Mouse (Mus musculus) yolk sac, embryonic 10.5 days (tissue): ENCODE data around the gene Tspan5.

Experiments used
- DNase-seq: peaks from one replicate; pipeline ENCODE4 v3.0.0-alpha.2; 2017; ENCODE audit warnings: low spot score

The Tspan5 gene

DNA sequence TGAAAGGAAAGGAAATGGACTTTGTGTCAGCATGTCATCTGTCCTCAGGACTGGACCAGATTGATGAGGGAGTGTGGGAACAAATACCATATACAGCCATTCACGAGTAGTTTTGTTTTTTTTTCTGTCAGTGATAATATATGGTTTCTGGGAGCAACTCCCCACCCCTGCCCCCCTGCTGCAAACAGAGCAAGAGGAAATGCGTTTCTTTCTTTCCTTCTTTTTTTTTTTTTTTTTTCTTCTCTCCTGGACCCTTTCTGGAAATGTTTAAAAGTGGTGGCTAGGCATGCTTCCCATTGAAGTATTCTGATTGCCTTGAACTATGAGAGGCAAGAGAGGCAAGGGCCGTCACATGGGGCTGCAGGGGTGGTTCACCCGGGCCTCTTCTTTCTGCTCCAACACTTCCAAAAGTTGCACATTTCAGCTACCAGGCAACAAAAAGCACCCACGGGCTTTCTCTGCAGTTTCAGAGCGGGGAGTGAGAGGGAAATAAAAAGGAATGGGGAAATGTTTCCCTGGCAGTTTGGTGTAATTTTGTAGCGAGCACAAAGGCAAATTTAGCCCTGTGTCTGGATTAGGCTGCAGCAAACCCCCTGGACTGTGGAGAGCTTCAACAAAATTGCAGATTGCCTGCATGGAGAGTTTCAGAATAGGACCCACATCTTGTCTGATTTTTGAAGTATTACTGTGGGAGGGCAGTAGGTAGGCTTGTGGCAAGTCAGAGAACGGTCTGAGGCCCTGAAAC lies 2.2 kb downstream of the Tspan5 start:
- DNase-seq: no peak

DNA sequence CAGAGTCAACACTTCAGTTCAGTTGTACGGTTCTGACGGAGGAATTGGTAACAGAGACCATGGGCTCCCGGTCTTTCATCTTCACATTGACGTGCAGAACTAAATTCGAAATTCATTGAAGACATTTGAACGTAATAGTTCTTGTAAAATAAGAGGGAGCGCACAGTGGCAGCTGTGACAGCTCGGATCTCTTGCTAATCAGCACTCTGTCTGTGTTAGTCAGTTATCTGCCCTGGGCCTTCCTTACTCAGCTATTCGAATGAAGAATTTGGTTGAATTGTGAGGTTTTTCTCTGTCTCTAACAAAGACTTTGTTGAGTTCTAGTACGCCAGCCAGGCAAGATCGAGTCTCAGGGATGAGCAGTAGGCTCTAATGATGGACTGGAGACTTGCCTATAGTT lies 3.1 kb downstream of the Tspan5 start:
- no peak for DNase-seq

DNA sequence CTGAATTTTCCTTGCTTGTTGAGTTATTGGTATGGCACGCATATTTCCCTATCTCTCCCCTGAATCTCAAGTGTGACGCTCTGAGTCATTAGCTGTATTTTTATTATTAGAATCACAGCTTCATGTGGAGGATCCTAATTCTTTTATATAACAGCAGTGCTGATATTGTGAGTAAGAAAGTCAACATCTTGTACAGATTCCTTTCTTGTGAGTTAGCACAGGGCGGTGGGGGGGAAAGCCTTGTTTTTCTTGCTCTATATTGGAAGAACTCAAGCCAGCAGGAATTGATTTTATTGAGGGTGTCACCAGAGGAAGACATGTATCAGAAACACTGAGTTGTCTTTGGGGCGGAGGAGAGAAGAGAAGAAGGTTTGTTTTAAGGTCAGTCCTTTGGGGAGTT lies 3.6 kb downstream of the Tspan5 start:
- DNase-seq: no peak

DNA sequence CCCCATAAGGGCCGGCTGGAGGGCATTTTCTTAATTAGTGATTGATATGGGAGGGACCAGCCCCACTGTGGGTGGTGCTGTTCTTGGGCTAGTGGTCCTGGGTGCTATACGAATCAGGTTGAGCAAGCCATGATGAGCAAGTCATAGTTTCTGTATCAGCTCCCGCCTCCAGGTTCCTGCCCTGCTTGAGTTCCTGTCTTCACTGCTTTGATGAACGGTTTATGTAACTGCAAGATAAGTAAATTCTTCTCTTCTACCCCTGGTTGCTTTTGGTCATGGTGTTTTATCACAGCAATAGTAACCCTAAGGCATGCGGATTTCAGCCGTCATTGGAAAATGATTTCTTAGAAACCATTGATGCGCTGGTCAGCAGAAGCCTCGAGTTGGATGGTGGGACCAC lies 4.6 kb downstream of the Tspan5 start:
- no peak for DNase-seq

DNA sequence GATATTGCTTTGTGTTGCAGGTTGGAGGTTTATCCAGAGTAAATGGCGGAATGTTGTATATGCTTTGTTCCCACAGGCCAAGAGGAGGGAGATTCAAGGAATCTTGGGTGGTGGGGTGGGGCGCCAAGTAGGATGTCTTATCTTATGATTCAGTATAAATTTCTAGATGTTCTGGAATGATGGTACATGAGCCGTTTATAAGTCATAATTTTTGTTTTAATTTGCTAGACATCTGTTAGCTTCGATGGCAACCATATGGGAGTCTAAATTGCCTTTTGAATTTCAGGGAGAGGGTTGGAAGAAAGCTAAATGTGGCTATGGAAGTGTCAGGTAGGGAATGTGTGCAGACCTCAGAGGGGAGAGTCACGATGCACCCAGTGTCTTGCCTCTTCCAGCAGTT lies 5.0 kb downstream of the Tspan5 start:
- no peak for DNase-seq

DNA sequence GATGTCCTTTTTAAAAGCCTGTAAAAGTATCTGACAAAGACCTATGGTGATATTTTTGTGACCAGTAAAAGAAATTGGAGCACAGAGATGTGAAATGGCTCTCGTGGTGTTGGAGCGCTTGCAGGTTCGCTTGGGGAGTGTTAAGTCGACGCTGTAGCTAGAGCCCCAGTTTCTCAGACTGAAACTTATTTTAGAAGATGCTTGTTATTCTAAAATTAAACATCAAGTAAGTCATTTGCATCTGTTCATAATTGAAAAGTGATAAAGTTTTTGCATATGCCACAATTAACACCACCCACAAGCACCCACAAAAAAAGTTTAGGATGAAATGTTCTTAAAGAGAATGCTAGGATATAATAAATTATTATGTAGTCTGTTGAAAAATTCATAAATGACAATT lies 6.0 kb downstream of the Tspan5 start:
- no peak for DNase-seq

DNA sequence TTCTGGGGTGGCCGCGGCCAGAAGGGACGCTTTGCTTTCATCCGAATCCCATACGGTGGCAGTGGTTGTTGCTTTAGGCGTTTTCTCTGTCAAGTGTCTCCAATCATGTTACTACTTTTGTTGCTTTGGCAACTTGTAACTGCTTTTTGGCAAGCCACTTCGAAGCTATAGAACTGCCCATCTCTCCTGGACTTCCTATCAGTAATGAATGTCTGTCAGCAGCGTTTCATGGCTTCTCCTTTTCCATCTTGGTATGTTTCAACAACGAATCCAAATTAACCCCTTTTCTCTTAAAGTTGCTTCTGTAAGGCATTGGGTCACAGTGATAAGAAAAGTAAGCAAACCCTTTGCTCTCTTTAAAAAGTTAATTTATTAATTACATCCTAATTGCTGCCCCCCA lies 7.7 kb downstream of the Tspan5 start:
- DNase-seq: no peak

DNA sequence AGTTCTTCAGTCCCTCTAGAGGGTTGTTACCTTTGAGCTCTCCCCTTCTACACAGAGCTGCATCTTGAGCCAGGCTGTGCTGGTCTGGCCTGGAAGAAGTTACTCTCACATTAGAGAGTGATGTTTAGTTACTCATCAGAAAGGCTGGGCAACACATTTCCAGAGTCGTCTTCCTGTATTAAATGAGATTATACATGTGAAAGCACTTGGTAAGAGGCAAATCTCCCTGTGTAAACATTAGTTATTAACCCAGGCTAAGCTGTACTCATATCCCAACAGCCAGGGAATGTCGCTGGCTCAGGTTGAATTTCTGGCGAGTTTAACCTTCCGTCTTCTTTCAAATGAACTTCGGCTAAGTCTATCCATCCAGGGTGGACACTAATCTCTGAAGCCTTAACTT lies 9.3 kb downstream of the Tspan5 start:
- no peak for DNase-seq

DNA sequence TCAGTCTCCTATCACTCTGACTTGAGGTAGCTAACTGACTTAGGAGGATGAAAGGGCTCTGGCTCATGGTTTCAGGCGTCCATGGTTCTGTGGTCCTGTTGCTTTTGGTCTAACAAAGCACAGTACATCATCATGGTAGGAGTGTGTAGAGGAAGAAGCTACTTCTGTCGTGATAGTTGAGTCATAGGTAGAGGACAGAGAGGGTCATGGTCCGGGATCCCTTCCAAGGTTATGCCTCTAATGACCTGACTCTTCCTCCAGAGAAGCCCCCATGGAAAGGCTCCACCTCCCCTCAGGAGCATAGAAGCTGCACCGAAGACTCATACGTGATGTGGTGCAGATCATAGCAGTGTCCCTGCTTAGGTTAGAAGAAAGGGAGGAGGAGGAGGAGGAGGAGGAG lies 10.1 kb downstream of the Tspan5 start:
- DNase-seq: no peak

DNA sequence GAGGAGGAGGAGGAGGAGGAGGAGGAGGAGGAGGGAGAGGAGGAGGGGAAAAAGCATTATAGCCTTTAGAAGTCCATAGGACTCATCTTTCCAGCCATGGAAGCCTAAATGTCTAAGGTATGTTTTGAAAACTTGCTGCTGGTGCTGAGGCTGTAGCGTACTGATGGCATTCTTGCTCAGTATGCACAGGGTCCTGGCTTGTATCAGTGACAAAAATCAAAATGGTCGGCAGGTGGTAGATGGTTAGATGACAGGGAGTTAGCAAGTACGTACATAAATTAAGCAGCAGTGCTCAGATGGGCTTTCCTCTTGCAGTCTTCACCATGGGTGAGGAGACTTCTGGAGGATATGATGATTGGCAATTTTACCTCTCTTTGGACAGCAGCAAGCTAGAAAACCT lies 10.8 kb downstream of the Tspan5 start:
- no peak for DNase-seq

DNA sequence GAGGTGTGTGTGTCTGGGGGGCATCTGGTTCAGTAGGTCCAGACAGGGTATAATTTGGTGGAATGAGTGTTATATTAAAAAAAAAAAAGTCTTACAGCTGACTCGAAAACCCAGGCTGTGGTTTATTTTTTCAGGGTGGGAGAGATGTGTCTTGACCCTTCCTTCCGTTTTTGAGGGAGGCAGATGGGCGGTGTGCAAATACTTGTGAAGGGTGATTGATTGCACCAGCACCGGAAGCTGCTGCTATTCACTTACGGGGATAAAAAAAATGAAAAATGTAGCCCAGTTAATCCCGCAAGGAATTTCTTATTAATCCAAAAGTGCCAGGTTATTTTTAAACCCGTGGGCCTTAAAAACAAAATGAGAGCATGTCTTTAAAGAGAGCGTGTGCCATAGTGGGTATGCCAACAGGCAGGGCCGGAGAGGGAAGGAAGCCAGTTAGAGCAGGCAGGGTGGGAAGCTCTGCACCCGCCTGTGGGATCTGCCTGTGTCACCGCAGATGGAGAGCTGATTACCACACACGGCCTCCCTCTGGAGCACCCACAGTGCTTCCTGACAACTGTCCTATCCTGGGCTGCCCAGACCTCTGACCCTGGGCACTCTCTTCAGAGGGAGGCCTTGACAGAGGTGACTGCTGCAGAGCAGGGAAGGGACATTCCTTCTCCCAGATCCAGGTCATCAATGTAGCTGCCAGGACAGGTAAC lies 11.3 kb downstream of the Tspan5 start:
- peak; percentile 19 for DNase-seq

DNA sequence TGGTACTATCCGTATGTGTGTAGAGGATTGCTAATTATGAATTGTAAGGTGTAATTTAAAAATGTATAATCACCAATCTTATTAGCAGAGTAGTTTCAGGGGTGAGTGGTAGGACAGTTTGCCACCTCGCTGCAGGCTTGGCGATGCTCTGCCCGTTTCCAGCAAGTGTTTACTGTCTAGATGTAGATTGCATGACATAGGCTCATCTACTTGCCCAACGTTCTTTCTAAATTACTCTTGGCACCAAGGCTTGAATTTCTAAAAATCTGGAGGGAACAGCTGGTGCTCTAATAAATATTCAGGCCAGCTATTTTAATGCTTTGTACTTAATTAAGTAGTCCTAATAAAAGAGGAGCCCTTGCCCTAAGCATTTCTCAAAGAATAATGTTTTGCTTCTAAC lies 12.3 kb downstream of the Tspan5 start:
- no peak for DNase-seq

DNA sequence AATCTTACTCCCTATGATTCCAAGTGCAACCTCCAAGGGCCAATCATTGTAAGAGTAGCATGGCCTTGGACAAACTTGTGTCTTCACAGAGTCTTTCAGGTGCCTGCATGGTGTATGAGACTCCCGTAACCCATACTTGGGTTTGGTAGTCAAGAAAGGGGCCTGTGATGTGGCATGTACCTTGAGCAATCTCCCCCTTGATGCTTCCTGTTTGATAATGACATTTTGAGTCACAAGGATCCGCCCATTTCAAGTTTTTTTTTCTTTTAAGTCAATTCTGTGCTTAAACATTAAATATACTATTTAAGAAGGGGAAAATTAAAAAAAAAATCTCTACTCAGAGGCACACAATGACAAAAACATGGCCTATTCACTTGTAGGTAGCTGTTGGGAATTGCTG lies 15.3 kb downstream of the Tspan5 start:
- no peak for DNase-seq

DNA sequence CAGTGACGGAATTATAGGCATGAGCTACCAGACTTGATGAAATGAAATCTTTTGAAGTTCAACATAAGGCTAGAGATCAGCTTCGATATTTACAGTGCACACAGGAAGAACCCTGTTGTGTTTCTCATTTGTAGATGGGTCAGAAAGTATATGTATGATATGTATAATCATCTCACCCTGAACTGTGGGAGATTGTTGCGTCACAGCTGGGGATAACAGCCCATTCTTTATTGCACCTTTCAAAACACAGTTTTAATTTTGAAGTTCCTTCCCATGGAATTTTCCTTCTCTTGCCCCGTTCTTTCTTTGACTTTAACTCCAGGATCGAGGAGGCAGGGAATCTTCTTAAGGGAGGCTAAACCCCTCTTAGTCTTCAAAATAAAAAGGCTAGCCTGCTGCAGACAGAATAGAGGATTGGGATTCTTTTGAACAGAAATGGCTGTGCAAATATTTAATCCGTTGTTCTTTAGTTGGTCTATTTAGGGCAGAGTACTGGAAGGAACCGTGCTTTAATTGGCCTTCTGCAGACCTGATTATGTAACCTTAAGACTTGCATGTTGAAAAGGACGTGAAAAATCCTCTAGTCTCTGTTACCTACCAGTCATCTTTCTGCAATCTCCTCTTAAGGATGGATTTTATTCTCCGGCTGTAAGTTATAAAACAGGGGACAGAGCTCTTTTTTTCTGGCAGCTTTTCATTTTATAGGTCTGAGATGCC lies 18.1 kb downstream of the Tspan5 start:
- DNase-seq: no peak

DNA sequence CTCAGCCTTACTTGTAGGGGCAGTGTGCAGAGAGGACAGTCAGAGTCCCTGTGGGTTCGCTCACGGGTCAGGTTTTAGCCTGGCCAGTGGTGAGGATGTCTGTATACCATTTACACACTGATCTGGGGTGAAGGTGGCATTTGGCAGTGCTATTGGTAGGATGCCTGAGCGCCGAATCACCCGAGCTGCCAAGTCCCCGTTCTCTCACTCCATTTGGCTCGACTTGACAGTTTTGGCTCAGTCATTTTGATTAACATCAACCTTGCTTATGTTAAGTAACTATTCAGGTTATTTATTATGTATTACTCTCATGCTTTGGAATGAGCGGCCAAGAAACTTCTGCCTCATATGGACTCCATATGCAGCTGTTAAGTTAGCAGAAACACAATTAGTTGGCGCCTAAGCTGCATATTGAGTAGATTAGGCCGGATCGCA lies 18.7 kb downstream of the Tspan5 start:
- no peak for DNase-seq

DNA sequence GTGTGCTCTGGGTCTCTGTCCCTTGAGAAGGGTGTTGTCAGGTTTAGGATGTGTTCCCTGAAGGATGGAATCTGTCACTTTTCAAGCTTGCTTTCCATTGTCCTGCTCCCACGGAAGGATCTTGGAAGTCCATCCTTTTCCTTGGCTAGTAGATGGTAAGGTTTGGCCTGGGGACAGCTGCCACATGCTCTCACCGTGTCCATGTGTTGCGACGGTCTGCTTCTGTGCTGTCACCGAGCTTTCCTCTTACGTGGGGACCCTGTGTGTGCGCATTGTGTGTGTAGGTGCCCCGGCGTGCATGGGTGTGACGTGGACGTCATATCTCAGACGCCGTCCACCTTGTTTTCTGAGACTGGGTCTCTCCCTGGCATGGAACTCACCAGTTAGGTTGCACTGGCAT lies 19.5 kb downstream of the Tspan5 start:
- no peak for DNase-seq

DNA sequence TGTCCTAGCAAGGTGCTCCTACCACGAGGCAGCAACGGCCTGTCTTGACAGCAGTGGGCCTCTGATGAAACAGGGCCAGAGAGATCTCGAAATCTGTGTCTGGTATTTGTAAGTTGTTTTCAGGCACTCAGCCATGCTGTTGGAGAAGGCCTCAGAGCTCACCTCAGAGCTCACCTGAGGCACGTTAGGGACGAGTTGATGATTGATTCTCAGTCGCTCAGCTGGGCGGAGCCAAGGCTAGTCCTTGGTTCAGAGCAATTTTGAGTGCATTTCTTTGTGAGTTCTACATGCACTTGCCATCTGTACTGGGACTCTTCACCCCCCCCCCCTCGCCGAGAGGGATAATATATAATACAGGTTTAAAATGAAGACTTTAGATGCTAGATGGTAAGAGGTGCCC lies 21.9 kb downstream of the Tspan5 start:
- no peak for DNase-seq

DNA sequence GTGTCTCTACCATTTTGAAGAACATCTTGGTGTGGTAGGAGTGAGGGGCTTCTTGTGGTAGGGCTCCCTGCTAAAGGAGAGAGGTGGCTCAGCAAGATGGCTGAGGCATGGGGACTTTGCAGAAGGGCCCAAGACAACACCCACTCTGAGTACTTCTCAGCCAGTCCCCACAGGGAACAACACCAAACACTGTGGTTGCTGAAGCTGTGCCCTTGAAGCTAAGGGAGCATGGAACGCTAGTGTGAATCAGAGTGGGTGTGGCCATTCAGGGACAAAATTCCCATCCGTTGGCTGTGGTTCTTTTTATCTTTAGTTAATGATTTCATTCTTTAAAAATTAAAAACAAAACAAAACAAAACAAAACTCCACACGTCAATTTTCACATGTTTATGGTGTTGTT lies 22.8 kb downstream of the Tspan5 start:
- no peak for DNase-seq

DNA sequence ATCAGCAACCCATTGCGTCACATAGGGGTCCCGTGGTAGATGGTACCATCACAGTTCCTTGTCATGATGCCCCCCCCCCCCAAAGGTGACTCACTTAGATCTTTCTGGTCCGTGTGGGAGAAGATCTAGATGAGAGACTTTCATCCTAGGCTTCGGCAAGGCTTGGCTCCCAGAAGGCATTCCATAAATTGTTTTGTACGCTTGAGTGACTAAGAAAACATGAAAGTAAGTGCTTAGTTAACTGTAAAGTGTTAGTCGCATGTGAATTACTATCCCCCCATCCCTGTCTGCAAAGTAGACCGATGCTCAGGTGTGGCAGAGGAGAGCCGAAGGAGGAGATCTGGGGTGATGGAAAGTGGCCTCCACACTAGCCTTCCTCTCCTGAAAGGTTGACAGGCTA lies 25.0 kb downstream of the Tspan5 start:
- no peak for DNase-seq

DNA sequence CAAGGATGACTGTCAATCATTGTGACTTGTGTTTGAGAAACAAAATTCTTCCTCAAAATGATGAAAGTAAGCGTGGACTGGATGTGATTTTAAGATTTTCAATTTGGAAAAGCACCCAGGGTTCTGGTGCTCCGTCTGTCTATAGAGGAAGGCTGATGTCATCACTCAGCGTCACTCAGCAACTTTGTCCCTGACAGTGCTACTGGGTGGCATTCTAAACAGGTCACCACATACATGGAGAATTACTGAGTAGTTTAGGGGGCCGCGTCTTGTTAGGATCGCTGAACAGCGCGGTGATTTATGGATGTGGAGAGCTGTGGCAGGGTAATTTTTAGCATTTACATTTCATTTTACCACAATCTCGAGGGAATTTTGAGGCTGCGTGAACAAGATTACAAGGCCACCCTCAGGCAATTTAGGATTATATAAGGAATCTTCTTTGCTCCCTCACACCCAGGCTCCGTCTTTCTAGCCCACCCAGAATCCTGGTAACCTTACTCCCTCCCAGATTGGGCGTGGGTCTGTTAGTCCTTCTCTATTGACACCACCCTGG lies 26.6 kb downstream of the Tspan5 start:
- no peak for DNase-seq

DNA sequence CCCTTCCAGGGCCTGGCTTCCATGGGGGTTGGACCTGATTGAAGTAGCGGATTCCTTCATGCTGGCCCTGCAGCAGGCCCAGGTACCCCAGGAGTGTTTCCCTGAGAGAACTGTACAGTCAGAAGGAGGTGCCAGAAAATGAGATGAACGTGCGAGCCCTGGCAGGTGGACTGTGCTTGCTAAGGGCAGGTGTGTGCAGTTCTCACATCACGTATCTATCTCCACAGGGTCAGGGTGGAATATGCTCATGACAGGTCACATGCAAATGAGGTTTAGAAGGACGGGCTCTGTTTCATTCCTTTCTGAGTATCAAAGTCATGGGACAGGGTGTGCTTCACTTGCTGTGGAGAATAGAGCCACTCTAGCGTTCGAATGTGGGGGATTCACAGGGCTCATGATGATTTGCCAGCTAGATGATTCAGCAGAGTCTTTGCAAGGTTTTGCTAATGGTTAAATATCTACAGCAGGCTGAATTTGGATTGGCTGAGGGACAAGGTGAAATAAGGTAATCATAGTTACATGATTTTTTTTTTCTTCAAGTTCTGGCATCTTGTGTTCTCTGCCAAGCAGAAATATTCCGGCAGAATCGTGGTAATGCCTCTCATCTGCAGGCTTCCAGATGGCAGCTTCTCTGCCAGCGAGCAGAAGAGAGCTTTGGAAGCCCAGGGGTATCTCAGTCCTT lies 28.8 kb downstream of the Tspan5 start:
- no peak for DNase-seq

DNA sequence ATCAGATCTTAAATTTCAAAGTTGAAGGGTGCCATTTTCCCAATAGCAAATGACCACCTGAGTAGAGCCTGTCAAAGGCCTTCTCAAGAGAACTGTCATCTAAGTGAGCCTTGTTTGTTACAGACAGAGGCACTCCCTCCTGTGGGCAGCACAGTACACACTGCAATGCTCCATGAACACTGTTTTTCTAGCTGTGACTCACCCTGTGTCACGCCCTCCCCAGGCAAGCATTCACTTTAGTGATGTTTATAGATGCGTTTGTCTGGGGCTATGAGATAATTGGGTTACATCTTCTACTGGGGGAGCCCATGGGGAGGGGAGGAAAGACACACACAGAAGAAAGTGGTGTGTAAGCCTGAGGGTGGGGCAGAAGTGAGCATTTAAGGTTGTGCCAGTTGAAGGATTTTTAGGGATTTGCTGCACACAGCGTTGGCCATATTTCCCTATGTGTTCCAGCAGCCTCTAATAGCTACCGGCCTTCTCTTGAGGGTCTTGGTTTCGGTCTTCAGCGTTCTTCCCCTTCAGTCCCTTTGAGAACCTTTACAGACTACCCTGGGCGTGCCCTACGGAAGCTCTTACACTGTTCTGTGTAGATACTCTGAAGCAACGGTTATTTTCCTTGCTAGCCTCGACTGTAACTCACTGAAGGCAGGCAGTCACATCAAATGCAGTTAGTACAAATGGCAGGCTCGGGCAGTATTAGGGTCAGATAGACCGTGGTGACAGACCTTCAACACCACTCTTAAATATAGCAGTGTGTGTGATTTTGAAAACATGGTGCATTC lies 29.7 kb downstream of the Tspan5 start:
- DNase-seq: no peak
